Mouse (Mus musculus): ENCODE measurements at regions not wholly inside any gene's neighbourhood (a gene's known extent, or its start where the extent isn't known, plus 50 kb on each side); places are given as distances from the start of the nearest gene placed in this dataset.

DNA sequence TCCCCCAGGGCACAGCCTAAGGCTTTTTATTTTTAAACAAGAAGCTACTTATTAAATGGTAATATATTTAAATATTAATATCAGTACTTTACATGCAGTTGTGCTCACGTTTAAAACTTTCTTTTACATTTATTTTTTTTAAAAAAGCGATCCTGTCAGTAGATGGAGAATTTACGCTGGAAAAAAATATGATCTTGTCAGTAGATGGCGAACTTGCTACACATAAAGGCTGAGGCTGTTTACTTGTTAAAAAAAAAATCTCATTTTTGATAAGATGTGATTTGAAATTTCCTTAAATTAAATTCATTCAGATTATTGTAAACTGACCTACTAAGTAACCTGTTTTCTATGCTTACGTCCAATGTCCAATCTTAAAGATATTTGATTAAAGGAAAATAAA, 441.7 kb upstream of the BB014433 start:
- DNase-seq (ENCODE audit: low read depth, low spot score): peak; percentile 36

DNA sequence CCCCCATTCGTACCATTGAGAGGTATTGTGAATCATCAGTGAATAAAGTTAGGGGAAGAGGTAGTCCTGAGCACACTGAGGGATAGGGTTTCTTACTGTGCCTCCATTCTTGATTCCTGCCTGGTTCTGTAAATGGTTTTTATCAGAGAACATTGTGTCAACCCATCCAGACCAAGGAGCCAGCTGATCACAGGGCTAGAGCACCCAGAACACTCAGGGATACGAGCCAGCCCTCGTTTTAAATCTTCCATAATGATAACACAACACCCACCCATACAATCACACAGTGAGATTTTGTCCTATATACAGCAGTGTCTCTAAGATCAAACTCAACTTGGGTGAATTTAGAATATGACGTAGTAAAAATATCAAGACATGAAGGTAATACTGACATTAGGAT, 424.7 kb upstream of the BB014433 start:
- no peak for DNase-seq (ENCODE audit: low read depth, low spot score)

DNA sequence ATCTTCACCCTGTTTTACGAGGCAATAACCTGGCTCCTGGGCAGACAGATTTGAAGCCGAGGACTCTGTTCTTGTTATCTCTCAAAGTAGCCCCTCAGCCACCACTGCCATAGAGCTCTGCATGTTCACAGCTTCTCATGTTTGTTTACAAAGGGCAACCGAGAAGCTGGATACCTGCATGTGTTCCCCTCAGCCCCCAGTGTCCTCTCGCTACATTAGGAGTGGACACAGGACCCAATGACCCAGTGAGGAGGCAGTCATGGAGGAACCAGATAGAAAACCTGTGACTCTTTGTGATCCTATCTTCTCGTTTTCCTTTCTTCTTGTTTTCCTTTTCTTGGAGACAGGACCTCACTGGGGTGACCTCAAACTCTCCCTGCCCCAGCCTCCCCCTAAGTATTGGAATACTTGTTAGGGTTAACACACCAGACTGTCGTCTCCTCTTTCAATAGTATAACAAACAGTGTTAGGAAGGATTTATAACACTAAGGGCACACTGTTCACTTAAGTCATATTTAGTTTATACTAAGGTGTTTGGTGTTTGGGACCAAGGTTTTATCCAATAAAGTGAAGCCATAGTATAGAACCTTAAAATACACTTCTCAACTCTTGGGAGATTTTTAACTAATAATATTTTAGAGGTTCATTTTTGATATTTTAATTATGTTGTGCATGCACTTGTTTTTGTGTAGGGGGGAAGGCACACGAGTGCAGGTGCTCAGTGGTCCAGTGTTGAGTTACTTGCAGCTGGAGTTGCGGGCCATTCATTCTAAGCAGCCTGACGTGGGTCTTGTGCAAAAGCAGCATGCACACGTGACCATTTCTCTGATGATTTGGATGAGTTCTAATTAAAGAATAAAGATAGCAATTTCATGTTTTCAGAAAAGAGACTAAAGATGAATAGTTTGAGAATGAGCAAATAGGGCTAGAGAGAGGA, 422.9 kb upstream of the BB014433 start:
- DNase-seq (ENCODE audit: low read depth, low spot score): no peak

GRCm38 (mm10) chr8:15438546-15438945, 392.7 kb upstream of the BB014433 start:
- DNase-seq (ENCODE audit: low read depth, low spot score): no peak

DNA sequence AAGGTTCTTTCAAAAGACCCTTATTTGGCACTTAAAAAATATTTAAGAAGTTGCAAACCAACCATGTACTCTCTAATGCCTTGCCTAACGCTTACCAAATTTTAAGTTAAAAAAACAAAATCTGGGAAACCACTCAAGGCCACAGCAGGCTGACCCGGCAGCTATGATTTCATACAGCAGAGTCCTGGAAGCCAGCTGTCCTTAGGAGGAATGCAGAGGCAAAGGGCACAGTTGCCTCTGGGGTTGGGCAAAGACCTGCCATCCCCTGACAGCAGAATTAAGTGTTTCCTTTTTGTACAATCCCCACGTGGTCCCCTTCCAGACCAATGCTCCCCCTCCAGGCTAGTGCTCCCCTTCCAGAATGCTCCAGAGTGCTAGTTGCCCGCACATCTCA, 348.8 kb upstream of the BB014433 start:
- DNase-seq (ENCODE audit: low read depth, low spot score): no peak

DNA sequence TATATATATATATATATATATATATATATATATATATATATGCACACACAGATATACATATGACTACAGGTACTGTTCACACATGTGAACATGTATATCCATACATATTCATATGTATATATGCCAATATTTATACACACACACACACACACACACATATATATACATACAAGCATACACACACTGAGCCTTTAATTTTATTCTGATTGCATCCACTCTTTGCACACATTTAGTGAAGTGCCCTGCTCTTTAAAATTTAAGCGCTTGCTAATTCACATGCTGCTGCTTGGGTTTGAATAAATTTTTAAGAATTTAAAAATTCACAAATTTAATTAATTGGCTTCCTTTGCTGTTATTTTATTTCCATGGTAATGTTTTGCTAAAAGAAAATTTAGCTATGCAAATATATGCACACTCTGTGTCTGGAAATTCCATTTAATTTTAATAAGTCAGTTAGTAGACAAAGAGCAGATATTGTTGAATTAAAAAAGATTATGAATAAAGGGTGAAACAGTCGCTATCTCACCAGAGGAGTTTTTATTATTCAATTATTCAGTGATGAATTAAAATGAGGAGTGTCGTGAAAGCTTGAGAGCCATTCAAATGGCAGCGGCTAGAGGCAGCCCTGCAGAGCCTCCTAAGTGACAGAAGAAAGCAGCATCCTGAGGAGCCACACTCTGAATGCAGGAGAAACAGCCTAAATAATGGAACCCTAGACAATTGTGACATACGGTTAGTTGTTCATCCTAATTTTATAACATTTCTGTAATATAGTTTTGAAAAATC, 348.3 kb upstream of the BB014433 start:
- DNase-seq (ENCODE audit: low read depth, low spot score): no peak

DNA sequence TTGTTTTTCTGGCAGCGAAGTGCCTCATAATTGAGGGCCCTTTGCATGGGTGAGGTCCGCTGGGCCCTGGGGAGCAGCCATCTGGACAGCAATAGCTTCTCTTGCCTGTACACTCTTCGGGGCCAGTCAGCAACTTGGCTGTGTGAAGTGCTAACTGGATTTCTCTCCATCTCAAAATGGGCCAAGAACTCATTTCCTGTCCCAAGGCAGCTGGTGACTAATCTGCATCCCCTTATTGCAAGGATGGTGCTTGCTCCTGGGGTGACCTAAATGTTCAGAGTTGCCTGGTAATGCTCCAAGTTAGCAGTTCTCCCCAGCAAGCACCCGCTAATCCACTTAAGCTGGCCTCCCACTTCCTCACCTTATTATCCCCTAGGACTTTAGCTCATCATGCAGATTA, 346.2 kb upstream of the BB014433 start:
- peak; percentile 53 for DNase-seq (ENCODE audit: low read depth, low spot score)

GRCm38 (mm10) chr8:15388791-15389190, 342.9 kb upstream of the BB014433 start:
- no peak for DNase-seq (ENCODE audit: low read depth, low spot score)

GRCm38 (mm10) chr8:15367063-15367462, 321.2 kb upstream of the BB014433 start:
- peak; percentile 69 for DNase-seq (ENCODE audit: low read depth, low spot score)

DNA sequence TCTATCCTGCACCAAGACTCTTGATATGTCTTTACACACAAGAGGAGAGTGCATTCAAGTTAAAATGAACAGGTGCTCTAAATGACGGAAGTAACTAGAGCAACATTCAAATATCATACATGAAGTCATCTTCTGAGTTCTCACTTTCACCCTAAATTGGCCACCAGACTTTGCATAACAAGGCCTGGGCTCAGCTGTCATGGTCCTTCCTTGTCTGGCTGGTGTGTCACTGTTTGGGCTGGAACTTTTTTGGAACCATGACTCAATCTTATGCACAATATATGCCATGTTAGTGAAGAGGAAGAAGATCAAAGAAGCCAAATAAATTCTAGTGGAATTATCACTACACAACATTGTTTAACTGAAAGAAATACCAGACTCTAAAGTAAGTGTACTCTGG, 318.7 kb upstream of the BB014433 start:
- DNase-seq (ENCODE audit: low read depth, low spot score): peak; percentile 55

DNA sequence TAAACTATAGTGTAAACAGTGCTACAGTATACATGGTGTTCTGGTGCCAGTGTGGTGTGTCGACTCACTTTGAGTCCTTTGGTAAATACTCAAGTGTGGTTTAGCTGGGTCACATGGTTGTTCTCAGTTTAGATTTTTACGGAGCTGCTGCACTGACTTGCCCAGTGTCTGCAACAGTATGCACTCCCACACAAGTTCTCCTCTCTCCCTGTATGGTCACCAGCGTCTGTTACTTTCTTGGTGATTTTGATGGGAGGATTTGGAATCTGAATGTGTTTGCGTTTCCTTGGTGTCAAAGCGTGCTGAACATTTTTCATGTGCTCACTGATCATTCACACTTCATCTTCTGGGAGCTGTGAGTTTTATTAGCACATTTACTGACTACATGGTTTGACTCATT, 298.3 kb upstream of the BB014433 start:
- DNase-seq (ENCODE audit: low read depth, low spot score): peak; percentile 60

DNA sequence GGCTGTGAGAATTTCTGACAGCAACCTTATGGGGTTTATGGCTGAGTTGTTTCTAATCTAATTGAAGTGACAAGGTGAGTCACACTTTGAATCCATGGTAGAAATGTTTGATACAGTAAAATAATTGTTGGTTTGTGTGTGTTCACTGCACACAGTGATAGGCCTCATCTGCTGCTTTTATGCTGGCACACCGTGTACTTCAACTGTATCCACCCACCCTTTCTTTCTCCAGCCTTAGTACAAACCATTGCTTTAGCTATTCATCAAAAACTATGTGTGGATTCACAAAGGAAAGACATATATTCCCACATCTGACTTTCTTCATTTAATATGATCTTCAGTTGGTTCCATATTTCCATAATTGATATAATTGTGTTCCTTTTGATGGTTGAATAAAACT, 297.7 kb upstream of the BB014433 start:
- peak; percentile 51 for DNase-seq (ENCODE audit: low read depth, low spot score)

DNA sequence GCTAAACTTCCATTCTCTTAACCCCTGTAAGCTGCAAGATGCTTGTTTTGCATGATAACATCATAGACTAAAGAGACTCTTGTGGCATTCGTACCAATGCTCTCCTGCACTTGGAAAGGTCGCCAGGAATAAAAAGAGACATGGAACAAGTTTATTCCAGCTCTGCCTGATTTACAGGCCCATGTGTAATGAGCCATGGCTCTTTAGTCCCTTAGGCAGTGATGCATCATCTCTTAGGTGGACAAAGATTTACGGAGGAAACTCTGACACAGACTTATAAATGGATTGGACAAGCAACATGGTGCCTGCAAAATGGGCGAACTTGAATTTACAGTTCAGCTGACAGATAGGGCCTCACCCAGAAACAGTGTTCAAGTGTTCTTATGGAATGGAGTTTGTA, 288.7 kb upstream of the BB014433 start:
- no peak for DNase-seq (ENCODE audit: low read depth, low spot score)

- no peak for DNase-seq (ENCODE audit: low read depth, low spot score)
Measured at GRCm38 (mm10) chr8:15327312-15327711, 281.4 kb upstream of the BB014433 start.

DNA sequence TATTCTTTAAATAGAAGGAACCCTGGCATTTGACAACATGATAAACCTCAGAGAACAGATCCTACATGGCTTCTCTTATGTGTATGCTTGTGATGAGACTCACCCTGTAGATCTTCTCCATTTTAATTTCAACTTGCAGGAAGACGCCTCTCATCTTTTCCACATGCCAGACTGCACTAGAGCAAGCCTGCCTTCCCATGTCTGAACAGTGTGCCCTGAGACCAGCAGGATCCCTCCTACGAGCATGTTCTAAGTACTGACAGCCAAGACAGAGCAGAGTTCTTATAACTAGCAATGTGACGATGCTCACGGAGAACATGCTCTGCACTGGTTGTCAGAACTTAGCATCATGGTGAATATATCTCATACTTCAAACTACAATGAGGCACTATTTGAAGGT, 277.5 kb upstream of the BB014433 start:
- peak; percentile 70 for DNase-seq (ENCODE audit: low read depth, low spot score)

DNA sequence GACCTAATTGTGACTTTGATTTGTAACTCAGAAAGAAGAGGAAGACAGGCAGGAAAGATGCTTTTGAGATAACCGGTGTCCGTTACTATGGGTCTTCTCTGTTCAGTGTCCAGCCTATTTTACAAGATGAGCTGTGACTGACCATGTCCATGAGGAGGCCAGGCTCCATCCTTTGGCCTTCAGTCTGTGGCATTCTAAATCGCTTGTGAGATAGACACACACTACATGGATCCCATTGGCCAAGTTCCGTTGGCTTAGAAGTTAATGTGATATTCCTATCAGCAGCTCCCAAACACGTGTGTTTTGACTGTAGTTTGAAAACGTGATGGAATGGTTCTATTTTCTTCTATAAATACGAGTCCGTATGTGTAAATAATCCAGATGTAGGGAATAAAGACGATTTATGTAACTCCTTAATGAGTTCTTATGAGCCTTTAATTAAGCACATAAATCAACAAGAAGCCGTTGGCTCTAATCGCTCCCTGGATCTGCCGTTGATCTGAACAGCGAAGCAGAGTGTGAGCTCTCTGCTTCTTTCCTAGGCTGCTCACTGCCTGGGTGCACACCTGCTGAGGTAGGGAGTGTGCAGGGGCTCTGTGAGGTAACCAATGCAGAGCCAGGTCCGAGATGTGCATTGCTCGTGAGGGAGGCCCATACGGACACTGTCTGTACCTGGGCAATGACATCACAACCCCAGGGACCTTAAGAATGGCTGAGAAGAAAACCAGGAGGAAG, 272.4 kb upstream of the BB014433 start:
- DNase-seq (ENCODE audit: low read depth, low spot score): no peak

DNA sequence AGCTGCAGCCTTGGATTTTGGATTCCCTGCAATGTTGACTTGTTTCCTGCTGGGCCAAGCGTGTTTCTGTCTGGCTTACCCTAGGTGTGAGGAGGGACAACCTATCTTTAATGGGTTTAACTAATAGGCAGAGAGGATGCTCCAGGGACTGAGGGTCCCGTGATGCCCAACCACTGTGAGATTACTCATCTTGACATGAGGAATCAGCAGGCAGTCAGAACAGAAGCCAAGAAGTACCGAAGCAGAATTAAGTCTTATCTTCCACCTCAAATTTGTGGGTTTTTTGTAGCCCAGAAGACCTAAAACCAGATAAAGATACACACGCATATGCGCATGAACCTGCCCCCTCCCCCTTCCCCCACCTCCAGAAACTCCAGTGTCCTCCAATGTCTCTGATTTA, 267.6 kb upstream of the BB014433 start:
- no peak for DNase-seq (ENCODE audit: low read depth, low spot score)

GRCm38 (mm10) chr8:15311509-15311908, 265.6 kb upstream of the BB014433 start:
- no peak for DNase-seq (ENCODE audit: low read depth, low spot score)

DNA sequence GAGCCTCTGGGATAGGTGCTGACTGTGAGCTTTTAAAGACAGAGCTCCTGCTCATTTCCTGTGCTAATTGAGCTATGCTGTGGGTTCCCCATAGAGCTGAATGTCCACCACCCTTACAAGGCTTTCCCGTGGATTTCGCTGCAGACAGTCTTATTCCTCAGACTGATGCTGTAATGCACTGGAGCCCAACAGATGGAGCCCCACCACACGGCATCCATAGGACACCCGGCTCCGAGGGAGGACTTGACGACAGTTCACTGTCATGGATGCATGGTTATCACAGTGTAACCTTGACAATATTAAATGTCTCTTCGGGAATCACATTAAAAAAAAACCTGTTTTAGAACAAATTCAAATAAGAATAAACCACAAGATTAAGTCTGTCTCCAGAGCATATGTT, 265.2 kb upstream of the BB014433 start:
- peak; percentile 47 for DNase-seq (ENCODE audit: low read depth, low spot score)

DNA sequence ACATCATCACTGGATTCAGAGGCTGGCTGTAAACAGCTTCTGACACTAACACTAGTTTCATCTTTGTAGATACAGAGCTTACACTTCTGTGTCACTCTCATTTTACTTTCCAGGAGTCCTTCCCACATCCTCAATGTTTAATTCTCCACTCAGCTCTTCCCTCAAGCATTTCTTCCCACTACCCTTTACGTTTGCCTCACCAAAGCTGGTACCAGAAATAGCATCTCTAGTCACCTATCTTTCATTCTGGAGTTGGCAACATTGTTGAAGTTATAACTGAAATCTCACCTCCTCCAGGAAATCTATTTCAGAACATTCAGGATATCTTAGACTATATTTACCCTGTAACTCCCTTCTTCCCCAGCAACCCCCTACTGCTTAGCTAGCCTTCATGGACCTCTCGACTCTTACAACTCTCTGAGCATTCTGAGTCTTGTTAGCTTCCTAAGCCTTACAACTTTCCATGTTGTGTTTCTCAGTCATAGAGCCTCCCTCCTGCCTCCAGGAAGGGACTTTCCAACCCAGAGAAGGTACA, 258.3 kb upstream of the BB014433 start:
- DNase-seq (ENCODE audit: low read depth, low spot score): peak; percentile 81

GRCm38 (mm10) chr8:15273775-15274174, 227.9 kb upstream of the BB014433 start:
- no peak for DNase-seq (ENCODE audit: low read depth, low spot score)
